Mouse (Mus musculus) lung, adult 2 months (tissue): Measurements from ENCODE around the gene Nptx2.

Source experiments
- CTCF ChIP-seq: fragments of 200-500 bp; IDR thresholded peaks from 2 replicates; pipeline ENCODE4 v1.5.1; 2011; ENCODE audit warnings: mild to moderate bottlenecking, low read length, control low read depth; ENCODE audit not compliant: insufficient read depth
- POLR2A ChIP-seq: fragments of 200-500 bp; IDR thresholded peaks from 2 replicates; pipeline ENCODE4 v1.6.1; 2011; ENCODE audit warnings: low read depth, mild to moderate bottlenecking, control low read depth, low read length, borderline replicate concordance; ENCODE audit errors: extremely low read depth

DNA sequence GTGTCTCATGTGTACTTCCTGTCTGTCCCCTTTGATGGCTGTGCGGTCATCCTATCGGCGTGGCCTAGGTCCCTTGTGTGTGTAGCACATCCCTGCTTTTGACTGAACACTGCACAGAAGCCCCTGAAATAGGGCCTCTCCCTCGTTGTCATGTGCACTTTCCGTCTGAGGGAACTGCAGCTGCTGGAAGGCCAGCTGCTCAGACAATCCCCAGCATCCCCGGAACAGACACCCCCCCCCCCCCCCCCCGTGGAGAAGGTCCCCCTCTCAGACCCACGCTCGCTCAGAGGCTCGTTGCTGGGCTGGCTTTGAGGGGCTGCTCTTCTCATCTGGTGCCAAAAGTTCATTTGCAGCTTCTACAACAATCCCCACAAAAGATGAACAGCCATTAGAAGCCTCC lies 11.0 kb downstream of the Nptx2 start:
- TF ChIP-seq POLR2A, result no peak
- TF ChIP-seq CTCF, result no peak
